Mouse (Mus musculus) olfactory bulb, adult 2 months (tissue): ENCODE results near the gene Gm960. TPM values are rescaled to one million over a fixed set of nuclear protein-coding genes. Genes with fewer than 3 reads are reported as not detected.

Source experiments
- H3K27ac ChIP-seq: fragments of 200-500 bp; 2 replicates; pipeline ENCODE4 v1.5.1; 2012; ENCODE audit warnings: low read depth, low read length; ENCODE audit not compliant: insufficient read depth
- H3K4me1 ChIP-seq: fragments of 200-500 bp; 2 replicates; pipeline ENCODE4 v1.6.1; 2012; ENCODE audit warnings: low read length; ENCODE audit not compliant: control insufficient read depth, insufficient read depth
- H3K4me3 ChIP-seq: fragments of 200-500 bp; 2 replicates; pipeline ENCODE4 v1.5.1; 2012; ENCODE audit warnings: mild to moderate bottlenecking, low read depth, low read length, moderate library complexity; ENCODE audit not compliant: insufficient read depth
- CTCF ChIP-seq: fragments of 200-500 bp; IDR thresholded peaks from 2 replicates; pipeline ENCODE4 v1.5.1; 2012; ENCODE audit warnings: low read depth, mild to moderate bottlenecking, low read length, moderate library complexity; ENCODE audit not compliant: insufficient read depth
- POLR2A ChIP-seq: fragments of 200-500 bp; IDR thresholded peaks from 2 replicates; pipeline ENCODE4 v1.6.1; 2012; ENCODE audit warnings: mild to moderate bottlenecking, low read depth, low read length, moderate library complexity; ENCODE audit not compliant: insufficient read depth
- WGBS: fragments of 180-500 bp; shearing (Covaris S2); methylation state at CpG from one replicate; pipeline ENCODE4 v1.1.7; 2018; 5-methylcytosine and 5-hydroxymethylcytosine counted together
- polyA plus RNA-seq: library from polyadenylated mRNA; stranded (reverse); fragments of >200 nt; gene quantifications from 2 replicates; pipeline ENCODE4 v1.2.4, GENCODE M21; 2012; ENCODE audit warnings: low replicate concordance; ENCODE audit not compliant: missing spikeins, insufficient read depth, insufficient read length

The Gm960 gene
- polyA plus RNA-seq, 1 experiment: not detected

DNA sequence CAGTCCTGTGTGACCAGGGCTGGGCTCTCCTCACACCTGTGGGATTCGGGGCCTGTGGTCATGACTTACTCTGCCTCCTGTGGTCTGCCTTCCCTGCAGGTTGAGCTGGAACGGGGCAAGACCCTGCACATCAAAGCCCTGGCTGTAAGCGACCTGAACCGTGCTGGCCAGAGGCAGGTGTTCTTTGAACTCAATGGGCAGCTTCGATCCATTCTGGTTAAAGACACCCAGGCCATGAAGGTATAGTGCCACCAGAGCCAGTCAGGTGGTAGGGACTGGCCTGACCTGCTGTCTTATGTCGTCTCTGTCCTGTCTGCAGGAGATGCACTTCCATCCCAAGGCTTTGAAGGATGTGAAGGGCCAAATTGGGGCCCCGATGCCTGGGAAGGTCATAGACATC lies 77.7 kb downstream of the Gm960 start:
- Histone ChIP-seq H3K27ac (no peak overlapping the region), H3K4me3 (no peak overlapping the region), H3K4me1 (peaks cover 17% of the 10 kb centered on the region)
- TF ChIP-seq CTCF (no peak), POLR2A (no peak)
- 88% methylated on average over 7 of the region's 7 CpGs for WGBS

DNA sequence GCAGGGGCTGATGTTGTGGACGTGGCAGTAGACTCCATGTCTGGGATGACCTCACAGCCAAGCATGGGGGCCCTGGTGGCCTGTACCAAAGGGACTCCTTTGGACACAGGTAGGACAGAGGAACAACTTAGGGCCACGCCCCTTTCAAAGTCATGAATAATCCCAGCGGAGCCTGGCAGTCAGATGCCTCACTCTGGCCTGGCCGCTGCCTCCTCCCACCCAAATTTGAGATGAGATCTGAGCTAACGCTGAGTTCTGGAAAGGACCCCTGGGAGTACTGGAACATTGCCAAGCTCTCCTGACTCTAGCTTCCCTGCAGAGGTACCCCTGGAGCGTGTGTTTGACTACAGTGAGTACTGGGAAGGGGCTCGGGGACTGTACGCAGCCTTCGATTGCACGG lies 79.0 kb downstream of the Gm960 start:
- no peak overlapping the region for H3K27ac ChIP-seq
- no peak for TF ChIP-seq POLR2A
- TF ChIP-seq CTCF: no peak
- no peak overlapping the region for H3K4me3 ChIP-seq
- 71% methylated on average over 10 of the region's 10 CpGs for WGBS
- H3K4me1 ChIP-seq: peaks cover 12% of the 10 kb centered on the region

DNA sequence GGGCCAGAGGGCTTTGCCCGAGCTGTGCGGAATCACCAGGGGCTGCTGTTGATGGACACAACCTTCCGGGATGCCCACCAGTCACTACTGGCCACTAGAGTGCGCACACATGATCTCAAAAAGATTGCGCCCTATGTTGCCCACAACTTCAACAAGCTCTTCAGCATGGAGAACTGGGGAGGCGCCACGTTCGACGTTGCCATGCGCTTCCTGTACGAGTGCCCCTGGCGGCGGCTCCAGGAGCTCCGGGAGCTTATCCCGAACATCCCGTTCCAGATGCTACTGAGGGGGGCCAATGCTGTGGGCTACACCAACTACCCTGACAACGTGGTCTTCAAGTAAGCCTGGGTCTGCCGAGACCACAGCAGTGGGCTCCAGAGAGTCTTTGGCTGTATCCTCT lies 80.3 kb downstream of the Gm960 start:
- TF ChIP-seq POLR2A (no peak), CTCF (no peak)
- WGBS: 36% methylated on average over 18 of the region's 18 CpGs

DNA sequence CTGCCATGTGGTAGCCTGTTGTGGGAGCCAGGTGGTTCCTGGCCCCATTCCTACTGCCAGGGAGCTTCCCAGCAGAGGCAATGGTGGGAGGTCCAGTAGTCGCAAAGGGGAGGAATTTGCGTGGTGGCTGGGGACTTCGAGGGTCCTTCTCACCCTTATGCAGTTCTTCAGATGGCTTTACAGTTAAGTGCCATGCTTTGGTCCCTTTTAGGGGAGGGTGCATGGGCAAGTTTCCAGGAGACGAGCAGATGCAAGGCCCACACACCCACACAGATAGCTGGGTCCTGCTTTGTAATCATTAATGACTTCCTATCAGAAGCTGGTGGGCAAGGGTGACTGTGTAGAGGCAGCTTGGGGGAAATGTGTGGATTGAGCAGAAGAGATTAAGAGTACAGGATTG lies 81.9 kb downstream of the Gm960 start:
- H3K4me1 ChIP-seq: peaks cover 36% of the 10 kb centered on the region
- 40% methylated on average over 4 of the region's 4 CpGs for WGBS
- no peak overlapping the region for H3K4me3 ChIP-seq
- no peak overlapping the region for H3K27ac ChIP-seq
- TF ChIP-seq POLR2A (no peak), CTCF (no peak)

More for the DNA sequence above, 80.3 kb downstream of the Gm960 start:
- no peak overlapping the region for H3K4me3 ChIP-seq
- peaks cover 21% of the 10 kb centered on the region for H3K4me1 ChIP-seq
- no peak overlapping the region for H3K27ac ChIP-seq

DNA sequence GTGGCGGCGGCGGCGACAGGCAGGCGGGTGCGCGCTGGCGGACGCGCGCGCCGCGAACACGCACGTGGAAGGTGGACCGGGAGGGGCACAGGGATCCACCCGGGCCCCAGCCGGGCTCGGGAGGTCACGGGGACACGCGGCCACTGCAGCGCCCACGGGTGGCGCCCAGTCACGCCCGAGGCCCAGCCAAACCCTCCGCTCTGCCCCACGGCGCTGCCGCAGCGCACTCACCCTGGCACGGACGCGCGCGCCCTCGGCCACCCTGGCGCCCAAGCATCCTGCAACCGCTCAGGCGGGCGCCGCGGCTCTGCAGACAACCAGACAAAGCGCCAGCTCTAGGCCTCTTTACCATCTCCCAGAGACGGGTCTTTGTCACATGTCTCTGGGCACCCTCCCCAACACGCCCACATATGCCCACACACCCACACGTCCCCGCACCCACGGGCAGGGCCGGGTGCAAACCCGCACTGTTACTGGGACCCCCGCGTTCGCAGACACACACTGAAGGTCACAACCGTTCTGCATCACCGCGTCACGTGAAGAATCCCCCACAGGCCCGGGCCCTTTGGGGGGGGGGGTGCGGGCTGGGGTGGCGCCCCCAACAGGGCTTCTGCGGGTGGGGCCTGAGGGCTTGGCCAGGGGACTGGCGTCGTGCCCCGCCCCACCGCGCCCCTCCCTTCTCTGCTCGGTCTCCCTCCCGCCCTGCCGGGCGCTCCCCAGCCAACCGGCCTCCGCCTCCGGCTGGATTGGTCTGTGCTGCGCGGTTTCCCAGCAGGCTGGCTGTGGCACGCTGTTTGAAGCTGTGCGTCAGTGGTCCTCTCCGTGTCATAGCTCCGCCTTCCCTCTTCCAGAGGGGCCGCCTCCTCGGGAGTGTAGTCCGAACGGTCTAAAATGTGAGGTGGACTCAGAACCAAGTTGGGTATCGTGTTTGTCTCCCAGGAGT lies 83.0 kb downstream of the Gm960 start, which contains the start of gene Lrfn4:
TSS of gene Lrfn4 (minus strand) at position 517 of the 943 bp plus-strand sequence.
- under 1% methylated on average over 86 of the region's 87 CpGs for WGBS
- Histone ChIP-seq H3K4me3 (peak within 1 kb of the TSS; percentile 96), H3K4me1 (peaks cover 39% of the 10 kb centered on the region), H3K27ac (peak within 1 kb of the TSS; percentile 90)
- TF ChIP-seq POLR2A (peak; percentile 32; the same call in 1 of the 2 replicates), CTCF (no peak; the same call in 1 of the 2 replicates)

DNA sequence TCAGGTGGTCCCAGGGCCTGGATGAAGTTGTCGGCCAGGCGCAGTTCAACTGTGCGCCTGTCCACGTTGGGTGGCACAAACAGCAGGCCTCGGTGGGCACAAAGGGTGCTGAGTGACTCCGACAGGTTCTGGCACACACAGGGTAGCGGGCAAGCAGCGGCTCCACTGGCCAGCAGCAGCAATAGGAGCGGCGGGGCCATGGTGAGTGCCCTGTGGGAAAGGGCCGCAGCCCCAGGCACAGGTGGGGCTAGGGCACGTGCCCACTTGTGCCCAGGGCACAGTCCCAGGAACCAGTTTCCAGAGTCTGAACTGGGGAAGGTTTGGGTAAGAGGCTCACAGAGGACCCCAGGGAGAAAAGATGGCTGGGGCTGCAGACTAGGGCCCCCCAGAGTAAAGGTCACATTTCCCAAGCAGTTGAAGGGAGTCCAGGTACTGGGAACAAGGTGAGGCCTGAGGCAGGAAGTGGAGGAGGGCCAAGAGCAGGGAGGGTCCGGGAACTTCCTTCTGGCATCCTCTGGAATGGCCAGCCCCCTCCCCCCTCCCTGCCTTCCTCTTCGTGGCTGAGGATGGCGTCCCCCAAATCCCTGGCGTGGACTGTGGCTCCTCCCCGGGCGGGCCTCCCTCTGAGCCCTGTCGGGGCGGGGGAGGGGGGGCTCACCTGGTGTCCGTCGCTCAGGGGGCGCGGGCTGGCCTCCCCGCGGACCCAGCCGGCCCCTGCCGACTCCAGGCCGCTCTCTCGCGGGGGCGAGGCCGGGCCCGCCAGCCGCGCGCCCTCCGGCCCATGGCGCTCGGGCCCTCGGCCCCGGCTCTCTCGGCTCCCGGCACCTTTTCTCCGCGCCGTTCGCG lies 83.9 kb downstream of the Gm960 start:
- 10% methylated on average over 48 of the region's 49 CpGs for WGBS
- no peak for TF ChIP-seq POLR2A
- no peak for TF ChIP-seq CTCF
- Histone ChIP-seq H3K4me1 (peaks cover 39% of the 10 kb centered on the region), H3K4me3 (peak overlapping the region; percentile 96), H3K27ac (peak overlapping the region; percentile 90)

DNA sequence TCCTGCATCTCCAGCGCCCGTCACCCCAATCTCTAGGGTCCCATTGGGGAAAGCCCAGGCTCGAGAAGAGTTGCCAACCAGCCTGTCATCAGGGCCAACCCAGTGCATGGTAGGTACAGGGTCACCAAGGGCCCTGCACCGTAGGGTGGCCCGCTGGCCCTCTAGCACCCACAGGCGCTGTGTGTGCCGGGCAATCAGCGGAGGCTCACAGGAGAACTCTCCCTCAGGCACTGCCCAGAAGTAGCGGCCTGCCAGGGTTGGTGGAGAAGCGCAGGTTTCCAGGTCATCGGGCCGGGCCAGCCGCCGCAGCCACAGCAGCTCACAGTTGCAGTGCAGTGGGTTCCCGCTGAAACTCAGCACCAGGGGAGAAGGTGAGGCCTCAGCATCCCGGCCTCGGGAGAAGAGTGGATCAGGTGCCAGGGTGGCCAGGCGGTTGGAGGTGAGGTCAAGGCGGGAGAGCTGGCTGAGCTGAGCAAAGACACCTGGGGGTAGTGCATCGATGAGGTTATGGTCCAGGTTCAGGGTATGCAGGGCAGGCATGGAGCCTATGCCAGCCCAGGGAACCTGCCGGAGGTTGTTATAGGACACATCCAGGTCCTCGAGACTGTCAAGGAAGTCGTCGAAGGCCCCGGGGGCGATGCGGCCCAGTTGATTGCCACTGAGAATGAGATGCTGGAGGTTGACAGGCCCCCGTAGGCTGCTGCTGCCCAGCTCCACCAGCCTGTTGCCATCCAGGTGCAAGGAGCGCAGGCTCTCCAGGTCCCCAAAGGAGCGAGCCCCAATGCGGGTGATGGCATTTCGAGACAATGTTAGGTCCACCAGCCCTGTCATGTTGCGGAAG lies 84.8 kb downstream of the Gm960 start:
- peak overlapping the region; percentile 96 for H3K4me3 ChIP-seq
- WGBS: 83% methylated on average over 33 of the region's 33 CpGs
- H3K27ac ChIP-seq: no peak overlapping the region
- H3K4me1 ChIP-seq: peaks cover 39% of the 10 kb centered on the region
- TF ChIP-seq POLR2A: no peak
- no peak for TF ChIP-seq CTCF
